Mouse (Mus musculus): Measurements from ENCODE around the gene Hs2st1. TPM values are rescaled to one million over a fixed set of nuclear protein-coding genes. Genes with fewer than 3 reads are reported as not detected.

The Hs2st1 gene
- polyA plus RNA-seq (2015; fragmentation: Nextera tagmentation; extraction: Ambion mirVana), result 10.2 and 11.3 TPM in 2 replicates

GRCm38 (mm10) chr3:144570047-144570815 lies at the start of gene Hs2st1, which contains the start of gene Selenof:
Gene Hs2st1, minus strand, starts transcription at chr3:144570181.
Gene Selenof, plus strand, starts transcription at chr3:144570304.
- peak within 1 kb of the TSS; percentile 97 for H3K9ac ChIP-seq (replicated peaks; ENCODE audit: low read length)
- H3K9me3 ChIP-seq (ENCODE audit: low read length), result no peaks in the 10 kb centered on the region
- peaks cover 28% of the 10 kb centered on the region; the same call in 1 of the 2 replicates for H3K4me1 ChIP-seq (ENCODE audit: insufficient read depth, low read length)
- H3K4me3 ChIP-seq (ENCODE audit: low read length), result peak within 1 kb of the TSS; percentile 90
- H3K27me3 ChIP-seq (ENCODE audit: insufficient read depth, low read length), result no peaks in the 10 kb centered on the region
- peak within 1 kb of the TSS; percentile 90 for H3K27ac ChIP-seq (ENCODE audit: low read length)
- H3K36me3 ChIP-seq (ENCODE audit: insufficient read depth, low read length), result 0 out of 2 replicates have a peak, but pooled peaks cover 6% of the 10 kb centered on the region
- under 1% methylated on average over 47 of the region's 69 CpGs for WGBS
- ATAC-seq (ENCODE audit: low FRiP score, low TSS enrichment), result peak; percentile 98
- H3K4me2 ChIP-seq (replicated peaks; ENCODE audit: low read depth, low read length), result peak within 1 kb of the TSS; percentile 95

DNA sequence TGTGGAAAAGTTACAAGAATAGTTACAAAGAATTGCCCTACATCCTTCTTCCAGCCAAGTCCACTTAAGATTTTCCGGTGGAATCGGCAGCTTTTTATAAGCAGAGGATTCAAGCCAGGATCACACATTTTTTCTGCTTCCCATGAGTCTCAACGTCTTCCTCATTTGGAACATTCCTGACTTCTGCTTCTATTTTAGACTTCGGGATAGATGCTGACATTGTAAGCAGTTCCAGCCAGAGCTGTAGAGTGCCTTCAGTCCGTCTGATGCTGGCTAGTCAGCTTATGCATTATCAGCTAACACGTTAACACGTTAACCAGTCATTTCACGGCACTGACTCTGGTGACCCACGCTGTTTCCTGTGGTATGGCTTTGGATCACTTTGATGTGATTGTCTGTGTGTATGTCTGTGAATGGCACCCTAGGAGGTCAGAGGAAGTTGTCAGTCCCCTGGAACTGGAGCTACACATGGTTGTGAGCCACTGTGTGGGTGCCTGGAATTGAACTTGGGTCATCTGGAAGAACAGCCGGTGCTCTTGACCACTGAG lies 47.7 kb upstream of the Hs2st1 start:
- H3K27ac ChIP-seq (ENCODE audit: low read length), result no peak overlapping the region
- no peak overlapping the region for H3K4me2 ChIP-seq (replicated peaks; ENCODE audit: low read depth, low read length)
- WGBS, result 79% methylated on average over 10 of the region's 10 CpGs

DNA sequence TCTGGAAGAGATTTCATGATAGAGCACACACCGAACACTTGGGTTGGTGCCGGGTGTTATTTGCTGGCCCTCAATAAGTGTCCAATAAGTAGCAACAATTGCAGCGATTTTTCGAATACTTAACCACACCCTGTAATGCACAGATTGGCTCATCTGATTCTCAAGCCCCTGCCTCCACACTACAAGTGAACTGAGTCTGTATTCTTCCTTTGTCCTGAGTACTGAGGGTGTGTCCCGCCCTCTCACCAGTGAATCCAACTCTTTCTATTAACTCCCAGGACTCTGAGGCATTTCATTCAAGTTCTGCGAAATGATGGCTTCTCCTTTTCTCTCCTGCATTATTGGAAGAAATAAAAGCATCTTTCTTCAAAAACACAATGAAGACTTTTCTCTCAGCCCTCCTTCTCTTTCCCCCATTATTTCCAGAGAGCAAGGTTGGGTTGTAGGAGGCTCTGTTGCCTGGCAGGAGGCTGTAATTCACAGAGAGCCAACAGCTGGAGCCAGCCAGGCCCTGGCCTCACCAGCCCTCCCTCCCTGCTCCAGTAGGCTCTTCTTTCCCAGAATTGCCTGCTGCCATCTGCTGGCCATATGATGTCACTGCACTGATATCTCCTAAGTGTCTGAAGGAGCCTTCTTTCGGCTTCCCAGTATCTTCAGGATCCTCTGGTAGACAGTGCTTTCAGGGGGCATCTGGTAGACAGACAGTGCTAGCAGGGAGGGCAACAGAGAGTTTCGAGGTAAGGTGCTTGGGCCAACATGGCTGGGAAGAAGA lies 46.9 kb upstream of the Hs2st1 start:
- Histone ChIP-seq H3K9ac (replicated peaks; ENCODE audit: low read length) (no peak overlapping the region), H3K4me1 (ENCODE audit: insufficient read depth, low read length) (peaks cover 43% of the 10 kb centered on the region), H3K4me3 (ENCODE audit: low read length) (no peak overlapping the region), H3K4me2 (replicated peaks; ENCODE audit: low read depth, low read length) (no peak overlapping the region), H3K27ac (ENCODE audit: low read length) (no peak overlapping the region), H3K36me3 (ENCODE audit: insufficient read depth, low read length) (no peaks in the 10 kb centered on the region), H3K27me3 (ENCODE audit: insufficient read depth, low read length) (no peaks in the 10 kb centered on the region), H3K9me3 (ENCODE audit: low read length) (peaks cover 3% of the 10 kb centered on the region)
- 69% methylated on average over 8 of the region's 8 CpGs for WGBS
- peak; percentile 89 for ATAC-seq (ENCODE audit: low FRiP score, low TSS enrichment)

More for the DNA sequence above, 47.7 kb upstream of the Hs2st1 start:
- H3K36me3 ChIP-seq (ENCODE audit: insufficient read depth, low read length), result no peaks in the 10 kb centered on the region
- ATAC-seq (ENCODE audit: low FRiP score, low TSS enrichment), result no peak
- H3K9me3 ChIP-seq (ENCODE audit: low read length), result peaks cover 7% of the 10 kb centered on the region
- H3K27me3 ChIP-seq (ENCODE audit: insufficient read depth, low read length), result no peaks in the 10 kb centered on the region
- peaks cover 36% of the 10 kb centered on the region for H3K4me1 ChIP-seq (ENCODE audit: insufficient read depth, low read length)
- H3K4me3 ChIP-seq (ENCODE audit: low read length), result no peak overlapping the region
- H3K9ac ChIP-seq (replicated peaks; ENCODE audit: low read length), result no peak overlapping the region

DNA sequence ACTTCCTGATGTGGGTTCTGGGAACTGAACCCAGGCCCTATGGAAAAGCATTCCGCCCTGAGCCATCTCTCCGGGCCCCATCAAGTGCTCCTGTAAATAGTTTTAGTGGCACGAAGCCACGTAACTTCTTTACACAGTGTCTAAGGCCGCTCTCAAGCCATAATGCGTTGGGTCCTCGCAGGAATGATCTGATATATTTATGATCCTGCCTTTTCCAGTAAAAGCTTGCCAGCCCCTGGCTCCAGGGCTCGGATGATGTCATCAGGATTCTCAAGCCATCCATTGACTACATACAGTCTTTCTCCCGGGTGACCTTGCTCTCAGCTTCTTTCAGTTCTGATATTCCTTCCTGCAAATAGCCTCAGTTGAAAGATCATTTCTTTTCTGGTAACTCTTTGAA lies 45.5 kb upstream of the Hs2st1 start:
- H3K4me2 ChIP-seq (replicated peaks; ENCODE audit: low read depth, low read length), result no peak overlapping the region
- peaks cover 3% of the 10 kb centered on the region for H3K9me3 ChIP-seq (ENCODE audit: low read length)
- WGBS, result 68% methylated on average over 9 of the region's 9 CpGs
- H3K27me3 ChIP-seq (ENCODE audit: insufficient read depth, low read length), result no peaks in the 10 kb centered on the region
- H3K4me3 ChIP-seq (ENCODE audit: low read length), result no peak overlapping the region
- H3K9ac ChIP-seq (replicated peaks; ENCODE audit: low read length), result no peak overlapping the region
- no peaks in the 10 kb centered on the region for H3K36me3 ChIP-seq (ENCODE audit: insufficient read depth, low read length)
- H3K27ac ChIP-seq (ENCODE audit: low read length), result no peak overlapping the region
- ATAC-seq (ENCODE audit: low FRiP score, low TSS enrichment), result no peak
- peaks cover 53% of the 10 kb centered on the region for H3K4me1 ChIP-seq (ENCODE audit: insufficient read depth, low read length)

DNA sequence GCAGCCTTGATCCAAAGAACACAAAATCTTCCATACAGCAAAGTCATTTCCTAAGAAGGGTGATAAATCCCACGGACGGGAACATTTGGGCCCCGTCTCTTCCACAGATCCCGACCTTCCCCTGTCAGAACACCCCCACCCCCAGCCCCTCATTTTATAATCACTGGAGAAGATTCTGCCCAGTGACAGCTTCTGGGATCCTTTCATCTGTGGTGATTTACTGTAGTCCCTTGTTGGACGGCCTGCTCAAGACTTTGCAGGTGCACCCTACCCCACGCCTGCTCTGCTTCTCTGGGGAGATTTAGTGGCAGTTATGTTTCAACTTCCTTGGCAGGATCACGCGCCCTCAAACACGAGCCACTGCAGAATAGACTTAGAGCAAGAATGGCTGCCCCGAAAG lies 44.7 kb upstream of the Hs2st1 start:
- Histone ChIP-seq H3K4me1 (ENCODE audit: insufficient read depth, low read length) (peaks cover 53% of the 10 kb centered on the region), H3K9ac (replicated peaks; ENCODE audit: low read length) (no peak overlapping the region), H3K9me3 (ENCODE audit: low read length) (peaks cover 3% of the 10 kb centered on the region), H3K27me3 (ENCODE audit: insufficient read depth, low read length) (no peaks in the 10 kb centered on the region), H3K4me2 (replicated peaks; ENCODE audit: low read depth, low read length) (no peak overlapping the region), H3K4me3 (ENCODE audit: low read length) (no peak overlapping the region), H3K36me3 (ENCODE audit: insufficient read depth, low read length) (no peaks in the 10 kb centered on the region), H3K27ac (ENCODE audit: low read length) (no peak overlapping the region; the same call in 1 of the 2 replicates)
- ATAC-seq (ENCODE audit: low FRiP score, low TSS enrichment), result peak; percentile 62
- WGBS, result 22% methylated on average over 10 of the region's 10 CpGs

- Histone ChIP-seq H3K9me3 (ENCODE audit: low read length) (peaks cover 6% of the 10 kb centered on the region), H3K4me1 (ENCODE audit: insufficient read depth, low read length) (peaks cover 53% of the 10 kb centered on the region), H3K27ac (ENCODE audit: low read length) (peak overlapping the region; percentile 59), H3K36me3 (ENCODE audit: insufficient read depth, low read length) (no peaks in the 10 kb centered on the region), H3K4me2 (replicated peaks; ENCODE audit: low read depth, low read length) (no peak overlapping the region), H3K9ac (replicated peaks; ENCODE audit: low read length) (no peak overlapping the region), H3K27me3 (ENCODE audit: insufficient read depth, low read length) (no peaks in the 10 kb centered on the region), H3K4me3 (ENCODE audit: low read length) (no peak overlapping the region)
- ATAC-seq (ENCODE audit: low FRiP score, low TSS enrichment), result peak; percentile 50
- WGBS, result 23% methylated on average over 6 of the region's 6 CpGs
Observed at GRCm38 (mm10) chr3:144614277-144614676, 44.3 kb upstream of the Hs2st1 start.

DNA sequence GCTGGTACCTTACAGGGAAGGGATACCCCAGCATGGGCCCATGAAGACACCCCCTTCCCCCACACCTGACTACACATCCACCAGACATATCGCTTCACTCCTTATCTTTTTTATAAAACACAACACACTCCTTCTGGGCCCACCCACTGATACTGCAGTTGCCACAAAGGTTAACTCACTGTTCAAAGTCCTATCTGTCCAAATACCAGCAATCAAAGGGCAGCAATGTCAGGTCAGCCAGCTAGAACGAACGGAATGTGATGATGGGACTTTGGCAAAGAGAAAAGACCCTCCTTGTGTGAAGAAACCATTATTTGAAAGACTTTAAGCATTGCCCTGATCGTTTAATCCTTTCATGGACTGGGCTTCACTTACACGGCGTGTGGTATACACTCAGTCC lies 42.4 kb upstream of the Hs2st1 start:
- no peak overlapping the region for H3K4me3 ChIP-seq (ENCODE audit: low read length)
- H3K9ac ChIP-seq (replicated peaks; ENCODE audit: low read length), result no peak overlapping the region
- H3K27ac ChIP-seq (ENCODE audit: low read length), result no peak overlapping the region
- peaks cover 53% of the 10 kb centered on the region for H3K4me1 ChIP-seq (ENCODE audit: insufficient read depth, low read length)
- no peak for ATAC-seq (ENCODE audit: low FRiP score, low TSS enrichment)
- no peak overlapping the region for H3K4me2 ChIP-seq (replicated peaks; ENCODE audit: low read depth, low read length)
- no peaks in the 10 kb centered on the region for H3K27me3 ChIP-seq (ENCODE audit: insufficient read depth, low read length)
- H3K9me3 ChIP-seq (ENCODE audit: low read length), result peaks cover 5% of the 10 kb centered on the region
- WGBS, result 75% methylated on average over 6 of the region's 6 CpGs
- no peaks in the 10 kb centered on the region for H3K36me3 ChIP-seq (ENCODE audit: insufficient read depth, low read length)

DNA sequence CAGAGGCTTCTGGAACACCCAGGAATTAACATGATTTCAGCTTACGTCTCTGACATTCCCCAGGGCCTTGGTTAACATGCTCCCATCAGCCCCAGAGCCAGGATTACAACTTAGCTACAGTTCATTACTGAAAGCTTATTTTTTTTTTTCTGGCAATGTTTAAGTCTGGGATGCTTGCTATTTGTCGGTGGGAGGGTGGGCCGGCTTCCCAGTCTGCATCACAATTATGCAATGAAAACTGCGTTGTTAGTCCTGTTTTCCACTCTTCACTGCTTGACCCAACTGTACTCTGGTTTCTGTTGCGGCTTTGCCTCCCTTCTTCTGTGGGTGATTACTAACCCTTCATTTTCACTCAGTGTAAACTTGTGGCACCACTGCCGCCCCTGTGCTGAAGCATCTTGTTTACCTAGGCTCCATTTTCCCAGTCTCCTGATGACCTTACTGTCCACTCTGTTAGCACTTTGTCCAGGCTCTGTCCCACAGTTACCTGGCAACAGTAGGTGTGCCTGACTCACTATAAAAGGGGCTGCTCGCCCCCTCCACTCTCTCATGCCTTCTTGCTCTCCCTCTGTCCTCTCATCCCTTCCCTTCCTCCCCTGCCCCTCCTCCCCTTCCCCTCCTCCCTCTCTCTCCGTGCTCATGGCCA lies 41.8 kb upstream of the Hs2st1 start:
- Histone ChIP-seq H3K27me3 (ENCODE audit: insufficient read depth, low read length) (no peaks in the 10 kb centered on the region), H3K27ac (ENCODE audit: low read length) (no peak overlapping the region), H3K4me3 (ENCODE audit: low read length) (no peak overlapping the region), H3K36me3 (ENCODE audit: insufficient read depth, low read length) (no peaks in the 10 kb centered on the region), H3K4me2 (replicated peaks; ENCODE audit: low read depth, low read length) (no peak overlapping the region), H3K9me3 (ENCODE audit: low read length) (peaks cover 5% of the 10 kb centered on the region), H3K4me1 (ENCODE audit: insufficient read depth, low read length) (peaks cover 51% of the 10 kb centered on the region), H3K9ac (replicated peaks; ENCODE audit: low read length) (no peak overlapping the region)
- ATAC-seq (ENCODE audit: low FRiP score, low TSS enrichment), result no peak
- 49% methylated on average over 8 of the region's 8 CpGs for WGBS

GRCm38 (mm10) chr3:144610759-144611158 lies 40.8 kb upstream of the Hs2st1 start:
- no peaks in the 10 kb centered on the region for H3K27me3 ChIP-seq (ENCODE audit: insufficient read depth, low read length)
- H3K4me3 ChIP-seq (ENCODE audit: low read length), result no peak overlapping the region
- peaks cover 41% of the 10 kb centered on the region for H3K4me1 ChIP-seq (ENCODE audit: insufficient read depth, low read length)
- no peak overlapping the region for H3K4me2 ChIP-seq (replicated peaks; ENCODE audit: low read depth, low read length)
- no peak for ATAC-seq (ENCODE audit: low FRiP score, low TSS enrichment)
- no peak overlapping the region for H3K9ac ChIP-seq (replicated peaks; ENCODE audit: low read length)
- no peaks in the 10 kb centered on the region for H3K36me3 ChIP-seq (ENCODE audit: insufficient read depth, low read length)
- H3K27ac ChIP-seq (ENCODE audit: low read length), result no peak overlapping the region
- H3K9me3 ChIP-seq (ENCODE audit: low read length), result peaks cover 5% of the 10 kb centered on the region
- WGBS, result 47% methylated on average over 5 of the region's 5 CpGs
